Mouse (Mus musculus) retina, adult 2 months (tissue): ENCODE measurements around the gene Sycp2l.
A peak's percentile ranks its signal among the peaks of the same experiment; 100 is the strongest.

Experiments
- DNase-seq: peaks from one replicate; pipeline ENCODE4 v3.0.0-alpha.2; 2012; ENCODE audit warnings: low read depth, low spot score

Sycp2l gene

GRCm38 (mm10) chr13:41113940-41114339 is at the start of gene Sycp2l:
Sycp2l (plus strand) TSS chr13:41114307.
- DNase-seq, result no peak

- no peak for DNase-seq
These were observed 46.5 kb upstream of the Sycp2l start for GRCm38 (mm10) chr13:41067618-41068017.

GRCm38 (mm10) chr13:41071617-41072016 is 42.5 kb upstream of the Sycp2l start:
- DNase-seq, result no peak

- DNase-seq, result no peak
These were observed 40.3 kb upstream of the Sycp2l start for GRCm38 (mm10) chr13:41073819-41074218.

- peak; percentile 76 for DNase-seq
These were observed 36.2 kb upstream of the Sycp2l start for GRCm38 (mm10) chr13:41077921-41078320.

- peak; percentile 50 for DNase-seq
These were observed 35.3 kb upstream of the Sycp2l start for GRCm38 (mm10) chr13:41078690-41079420.

GRCm38 (mm10) chr13:41079421-41079780 is 34.7 kb upstream of the Sycp2l start, which contains the start of gene Mak:
Mak (minus strand) TSS chr13:41079706.
- peak; percentile 84 for DNase-seq

- no peak for DNase-seq
These were observed 34.2 kb upstream of the Sycp2l start for GRCm38 (mm10) chr13:41079859-41080258.

GRCm38 (mm10) chr13:41080700-41081099 is 33.4 kb upstream of the Sycp2l start:
- no peak for DNase-seq

GRCm38 (mm10) chr13:41084521-41084920 is 29.6 kb upstream of the Sycp2l start:
- DNase-seq, result no peak

- no peak for DNase-seq
These were observed 29.0 kb upstream of the Sycp2l start for GRCm38 (mm10) chr13:41085140-41085539.

GRCm38 (mm10) chr13:41088746-41089145 is 25.4 kb upstream of the Sycp2l start:
- DNase-seq, result no peak

GRCm38 (mm10) chr13:41091271-41091670 is 22.8 kb upstream of the Sycp2l start:
- no peak for DNase-seq

- DNase-seq, result no peak
These were observed 19.9 kb upstream of the Sycp2l start for GRCm38 (mm10) chr13:41094160-41094559.

GRCm38 (mm10) chr13:41097324-41098058 is 16.6 kb upstream of the Sycp2l start:
- no peak for DNase-seq

GRCm38 (mm10) chr13:41098325-41098724 is 15.8 kb upstream of the Sycp2l start:
- DNase-seq, result no peak

GRCm38 (mm10) chr13:41100031-41100430 is 14.1 kb upstream of the Sycp2l start:
- DNase-seq, result no peak

- DNase-seq, result no peak
These were observed 10.1 kb upstream of the Sycp2l start for GRCm38 (mm10) chr13:41103841-41104525.

- no peak for DNase-seq
These were observed 8.6 kb upstream of the Sycp2l start for GRCm38 (mm10) chr13:41105541-41105940.

- no peak for DNase-seq
These were observed 3.2 kb upstream of the Sycp2l start, which contains the start of gene Gcm2 for GRCm38 (mm10) chr13:41110935-41111334. Gcm2 (minus strand) TSS chr13:41111035.

GRCm38 (mm10) chr13:41119152-41119945 is 5.2 kb downstream of the Sycp2l start:
- no peak for DNase-seq
